Mouse (Mus musculus): ENCODE results near the gene Plekha6.
"Not testable (repeated sequence)": the region's sequence is repeated elsewhere in the genome, so short reads cannot be mapped to it uniquely, and the experiment has no call there.

Gene Plekha6

GRCm38 (mm10) chr1:133321267-133321925, 157.4 kb downstream of the Plekha6 start, which contains the start of gene Kiss1:
Gene Kiss1 (plus strand): TSS chr1:133321875.
- no peak for DNase-seq (ENCODE audit: low spot score in 2 of 2)

- no peak for DNase-seq (ENCODE audit: low spot score in 2 of 2)
Observed at GRCm38 (mm10) chr1:133323333-133323732, 159.3 kb downstream of the Plekha6 start.

- DNase-seq (ENCODE audit: low spot score in 2 of 2): no peak
Observed at GRCm38 (mm10) chr1:133325951-133326350, 161.9 kb downstream of the Plekha6 start.

- no peak for DNase-seq (ENCODE audit: low spot score in 2 of 2)
Observed at GRCm38 (mm10) chr1:133327094-133327493, 163.1 kb downstream of the Plekha6 start.

GRCm38 (mm10) chr1:133328299-133328795, 164.3 kb downstream of the Plekha6 start:
- no peak for DNase-seq (ENCODE audit: low spot score in 2 of 2)

GRCm38 (mm10) chr1:133328896-133329637, 165.1 kb downstream of the Plekha6 start:
- DNase-seq (ENCODE audit: low spot score in 2 of 2): no peak

GRCm38 (mm10) chr1:133329638-133329964, 165.6 kb downstream of the Plekha6 start:
- no peak for DNase-seq (ENCODE audit: low spot score in 2 of 2)

GRCm38 (mm10) chr1:133331142-133331541, 167.1 kb downstream of the Plekha6 start:
- DNase-seq (ENCODE audit: low spot score in 2 of 2): no peak

GRCm38 (mm10) chr1:133332656-133333430, 168.8 kb downstream of the Plekha6 start:
- DNase-seq (ENCODE audit: low spot score in 2 of 2): no peak

GRCm38 (mm10) chr1:133333937-133334336, 169.9 kb downstream of the Plekha6 start:
- DNase-seq (ENCODE audit: low spot score in 2 of 2): no peak

- DNase-seq (ENCODE audit: low spot score in 2 of 2): not testable (repeated sequence)
Observed at GRCm38 (mm10) chr1:133340403-133340802, 176.4 kb downstream of the Plekha6 start.

- no peak for DNase-seq (ENCODE audit: low spot score in 2 of 2)
Observed at GRCm38 (mm10) chr1:133344357-133344756, 180.3 kb downstream of the Plekha6 start.

- DNase-seq (ENCODE audit: low spot score in 2 of 2): no peak
Observed at GRCm38 (mm10) chr1:133346531-133346930, 182.5 kb downstream of the Plekha6 start.

- no peak for DNase-seq (ENCODE audit: low spot score in 2 of 2)
Observed at GRCm38 (mm10) chr1:133347226-133347625, 183.2 kb downstream of the Plekha6 start.

GRCm38 (mm10) chr1:133347693-133348520, 183.9 kb downstream of the Plekha6 start:
- no peak for DNase-seq (ENCODE audit: low spot score in 2 of 2)

- no peak for DNase-seq (ENCODE audit: low spot score in 2 of 2)
Observed at GRCm38 (mm10) chr1:133350210-133350609, 186.2 kb downstream of the Plekha6 start, which contains the start of gene Ren1. Gene Ren1 (plus strand): TSS chr1:133350510.

GRCm38 (mm10) chr1:133351762-133352161, 187.8 kb downstream of the Plekha6 start:
- DNase-seq (ENCODE audit: low spot score in 2 of 2): no peak

Data from urinary bladder, adult 18-20 months (tissue).